Mouse (Mus musculus) cerebellum, adult 9-11 months (tissue): ENCODE measurements around the gene Dnajb13.
"Not testable (repeated sequence)": the region's sequence is repeated elsewhere in the genome, so short reads cannot be mapped to it uniquely, and the experiment has no call there.

Source experiments
- DNase-seq: peaks from one replicate; pipeline ENCODE4 v3.0.0; 2022

The Dnajb13 gene

GRCm38 (mm10) chr7:100482046-100482445 lies 32.7 kb downstream of the Dnajb13 start:
- DNase-seq = not testable (repeated sequence)

DNA sequence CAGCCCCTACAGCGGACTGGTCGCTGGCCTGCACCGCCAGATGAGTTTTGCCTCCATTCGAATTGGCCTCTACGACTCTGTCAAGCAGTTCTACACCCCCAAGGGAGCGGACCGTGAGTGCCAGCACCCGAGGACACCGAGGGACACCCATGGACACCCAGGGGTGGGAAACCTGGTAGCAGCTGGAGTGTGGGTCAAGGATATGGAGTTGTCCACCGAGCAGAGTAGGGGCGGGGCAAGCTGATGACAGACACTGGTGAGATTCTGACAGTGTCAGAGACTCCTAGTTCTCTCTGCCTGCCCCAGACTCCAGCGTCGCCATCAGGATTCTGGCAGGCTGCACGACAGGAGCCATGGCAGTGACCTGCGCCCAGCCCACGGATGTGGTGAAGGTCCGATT lies 34.6 kb downstream of the Dnajb13 start:
- DNase-seq = no peak

DNA sequence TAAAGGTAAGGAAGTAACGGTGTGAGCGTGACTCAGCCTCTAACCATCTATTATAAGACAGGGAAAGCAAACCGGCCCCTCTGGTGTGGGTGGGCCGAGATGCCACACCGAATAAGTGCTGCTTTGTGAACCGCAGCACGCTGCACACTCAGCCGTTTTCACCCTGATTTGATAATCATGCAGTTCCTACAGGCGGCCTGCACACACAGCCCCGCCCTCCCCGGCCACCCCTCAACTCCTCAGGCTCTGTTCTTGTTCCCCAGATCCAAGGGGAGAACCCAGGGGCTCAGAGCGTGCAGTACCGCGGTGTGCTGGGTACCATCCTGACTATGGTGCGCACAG lies 35.0 kb downstream of the Dnajb13 start:
- DNase-seq = no peak

DNA sequence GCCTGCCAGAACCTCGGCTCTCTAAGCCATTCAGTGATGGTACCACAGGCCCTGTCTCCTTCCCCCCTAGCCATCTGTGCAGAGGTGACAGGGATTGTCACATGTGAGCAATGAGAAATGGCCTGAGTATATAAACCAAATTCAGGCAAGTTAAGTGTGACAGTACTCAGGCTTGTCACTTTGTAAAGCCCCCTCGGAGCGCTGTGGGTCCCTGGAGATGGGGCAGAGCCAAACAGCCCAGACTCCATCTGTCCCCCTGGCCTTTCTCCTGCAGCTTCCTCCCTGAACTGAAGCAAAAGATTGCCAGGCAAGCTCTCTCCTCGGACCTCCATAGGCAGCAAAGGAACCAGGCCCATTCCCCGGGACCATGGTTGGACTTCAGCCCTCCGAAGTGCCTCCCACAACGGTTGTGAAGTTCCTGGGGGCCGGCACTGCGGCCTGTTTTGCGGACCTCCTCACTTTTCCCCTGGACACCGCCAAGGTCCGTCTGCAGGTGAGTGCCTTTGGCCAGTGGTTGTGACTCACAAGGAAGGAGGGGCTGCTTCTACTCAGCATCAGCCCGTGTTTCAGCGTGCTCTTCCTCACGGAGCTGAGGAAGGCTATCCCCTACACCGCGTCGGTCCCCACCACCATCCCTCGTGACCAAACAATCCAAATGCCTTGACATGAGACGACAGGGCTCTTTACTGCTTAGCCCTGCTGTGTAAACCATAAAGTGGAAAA lies 35.5 kb downstream of the Dnajb13 start:
- DNase-seq = no peak

DNA sequence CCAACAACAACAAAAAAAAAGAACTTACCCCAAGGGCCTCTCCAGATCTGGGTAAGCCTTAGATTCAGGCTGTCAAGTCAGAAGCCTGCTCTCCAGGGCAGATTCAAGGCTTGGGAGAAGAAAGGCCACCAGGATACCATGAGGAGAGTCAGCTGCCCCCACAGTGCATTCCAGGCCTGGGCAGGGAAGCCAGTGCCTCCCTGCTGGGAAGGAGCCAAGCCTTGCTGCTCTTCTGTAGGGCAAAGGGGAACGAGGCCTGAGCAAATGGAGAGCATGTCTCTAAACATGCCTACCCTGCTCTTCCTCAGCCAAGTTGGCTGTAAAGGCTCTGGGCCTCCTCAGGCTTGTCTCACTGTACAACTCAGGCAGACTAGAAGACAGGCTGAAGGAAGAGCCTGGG lies 40.1 kb downstream of the Dnajb13 start:
- no peak for DNase-seq

- DNase-seq = no peak
Observed at GRCm38 (mm10) chr7:100473846-100474454, 40.8 kb downstream of the Dnajb13 start.

DNA sequence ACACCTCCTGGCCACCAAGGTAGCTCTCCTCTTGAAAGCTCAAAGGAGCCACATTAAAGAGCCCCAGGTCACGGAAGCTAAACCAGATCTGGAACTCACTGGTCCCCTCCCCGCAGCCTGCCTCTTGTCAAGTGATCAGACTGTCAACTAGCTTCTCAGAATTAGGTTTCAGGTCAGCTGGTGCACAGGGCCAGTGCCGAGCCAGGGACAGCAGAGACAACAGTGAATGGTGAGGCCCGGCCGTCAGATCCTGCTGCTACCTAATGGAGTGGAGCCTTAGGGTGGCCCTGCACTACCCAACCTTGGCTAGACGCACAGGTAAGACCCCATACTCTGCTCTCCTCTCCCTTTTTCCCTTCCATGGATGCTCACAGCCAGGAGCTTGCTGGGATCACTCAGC lies 42.0 kb downstream of the Dnajb13 start, which contains the start of gene Ucp3:
TSS of gene Ucp3 (plus strand) at position 214 of the 400 bp plus-strand sequence.
- DNase-seq = no peak

- DNase-seq = no peak
Observed at GRCm38 (mm10) chr7:100471407-100471797, 43.4 kb downstream of the Dnajb13 start.

DNA sequence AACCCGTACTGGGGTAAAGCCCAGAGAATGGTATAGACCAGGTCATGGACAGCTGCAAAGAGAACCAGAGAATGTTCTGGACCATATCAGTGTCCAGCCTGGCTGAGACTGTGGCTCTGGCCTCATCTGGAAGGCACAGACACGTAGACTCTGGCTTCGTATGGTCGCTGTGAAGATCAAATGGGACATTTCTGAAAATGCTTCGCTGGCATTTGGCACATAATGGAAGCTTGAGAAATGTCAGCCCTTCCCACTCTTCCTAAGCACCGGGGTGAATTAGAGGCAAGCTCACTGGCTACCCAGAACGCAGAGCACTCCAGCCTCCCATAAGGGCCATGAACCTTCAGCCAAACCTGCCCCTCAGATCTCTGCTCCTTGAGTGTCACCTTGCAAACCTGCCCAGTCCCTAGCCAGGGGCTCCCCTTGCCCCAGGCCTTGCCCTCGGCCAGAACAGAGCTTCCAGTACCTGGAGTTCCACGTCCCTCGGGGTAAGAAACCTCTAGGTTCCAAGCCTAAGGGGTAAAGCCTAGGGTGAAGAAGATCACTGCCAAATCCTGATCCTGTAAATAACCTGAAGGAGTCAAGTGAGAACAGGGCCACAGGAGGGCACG lies 43.9 kb downstream of the Dnajb13 start:
- DNase-seq = no peak

- no peak for DNase-seq
Observed at GRCm38 (mm10) chr7:100469502-100469901, 45.3 kb downstream of the Dnajb13 start.

DNA sequence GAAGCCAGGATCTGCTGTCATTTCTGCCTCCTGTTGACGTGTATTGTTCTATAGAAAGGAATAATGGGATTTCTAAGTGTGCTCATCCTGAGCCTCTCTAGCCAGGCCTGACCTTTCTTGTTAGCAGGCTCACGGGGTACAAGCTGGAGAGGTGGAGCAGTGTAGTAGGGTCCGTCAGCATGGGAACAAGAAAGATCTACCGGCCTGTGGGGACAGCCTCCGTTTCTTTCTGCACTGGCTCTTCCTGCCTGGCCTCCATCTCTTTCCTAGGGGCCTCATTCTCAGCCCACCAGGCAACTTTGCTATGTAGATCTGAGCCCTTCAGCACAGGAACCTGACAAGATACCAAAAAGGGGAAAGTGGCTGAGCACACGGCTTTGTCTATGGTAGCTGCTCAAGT lies 46.0 kb downstream of the Dnajb13 start:
- DNase-seq = no peak

GRCm38 (mm10) chr7:100466781-100467510 lies 47.8 kb downstream of the Dnajb13 start:
- DNase-seq = no peak

DNA sequence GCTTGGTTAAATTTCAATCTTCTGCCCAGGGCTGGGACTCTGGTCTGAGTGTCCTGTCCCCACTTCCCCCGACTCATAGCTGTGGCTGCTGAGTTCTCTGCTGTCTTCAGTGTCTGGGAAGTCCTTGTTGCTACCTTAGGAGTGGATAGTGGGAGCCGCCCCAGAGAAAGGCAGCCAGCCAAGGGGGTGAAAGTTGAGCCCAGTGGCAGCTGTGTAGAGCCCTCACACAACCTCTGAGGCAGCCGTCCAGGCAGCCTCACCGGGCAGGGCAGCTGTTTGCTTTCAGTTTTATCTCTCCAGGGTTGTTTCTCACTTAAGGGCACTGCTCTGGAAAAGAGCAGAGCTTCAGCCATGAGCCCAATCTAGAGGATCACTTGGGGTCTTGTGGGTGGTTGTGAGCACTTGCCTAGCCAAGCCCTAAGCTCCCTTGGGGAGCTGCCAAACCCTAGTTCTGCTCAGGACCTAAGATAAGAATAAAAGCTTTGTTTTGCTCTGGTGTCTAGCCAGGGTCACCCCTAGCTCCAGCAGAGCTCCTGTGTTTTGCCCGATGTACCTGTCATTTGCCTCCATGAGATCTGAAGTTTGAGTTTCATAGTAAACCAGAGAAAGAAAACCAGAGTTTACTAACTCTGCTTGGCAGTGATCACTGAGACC lies 49.0 kb downstream of the Dnajb13 start:
- no peak for DNase-seq

DNA sequence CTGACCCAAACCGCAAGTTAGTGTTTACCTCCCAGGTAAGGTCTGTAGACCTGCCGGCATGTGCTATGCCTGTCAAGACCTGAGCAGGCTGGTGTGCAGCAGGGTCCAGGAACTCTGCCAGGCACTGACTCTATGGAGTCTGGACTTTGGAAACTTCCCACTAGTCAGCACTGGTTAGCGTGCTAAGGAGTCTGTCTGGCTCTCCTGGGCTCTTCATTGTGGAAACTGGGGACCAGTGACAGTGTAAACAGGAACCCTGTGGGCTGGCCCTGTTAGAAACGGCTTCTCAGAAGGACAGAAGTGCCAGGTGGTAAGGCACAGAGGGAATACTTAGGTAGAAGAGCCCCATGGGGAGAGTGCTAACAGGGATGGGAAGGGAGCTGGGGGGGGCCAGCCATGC lies 49.5 kb downstream of the Dnajb13 start:
- DNase-seq = no peak

- no peak for DNase-seq
Observed at GRCm38 (mm10) chr7:100464248-100464647, 50.5 kb downstream of the Dnajb13 start.

GRCm38 (mm10) chr7:100463757-100464156 lies 51.0 kb downstream of the Dnajb13 start:
- DNase-seq = no peak

DNA sequence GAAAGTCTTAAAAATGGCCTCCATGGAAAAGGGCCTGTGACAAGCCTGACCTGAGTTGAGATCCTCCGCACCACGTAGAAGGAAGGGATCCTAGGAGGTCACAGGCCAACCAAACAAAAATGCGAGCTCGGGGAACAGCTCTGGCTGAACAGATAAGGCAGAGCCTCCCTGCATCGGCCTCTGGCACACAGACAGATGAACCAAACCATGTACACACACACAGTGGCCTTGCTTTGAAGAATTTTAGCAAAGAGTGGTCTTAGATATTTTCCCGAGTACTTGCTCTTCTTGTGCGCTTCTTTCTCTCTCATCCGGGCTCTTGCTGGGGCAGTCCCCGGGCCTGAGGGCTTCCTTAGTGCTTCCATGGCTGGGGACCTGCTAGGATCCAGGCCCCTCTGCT lies 51.6 kb downstream of the Dnajb13 start:
- DNase-seq = no peak

DNA sequence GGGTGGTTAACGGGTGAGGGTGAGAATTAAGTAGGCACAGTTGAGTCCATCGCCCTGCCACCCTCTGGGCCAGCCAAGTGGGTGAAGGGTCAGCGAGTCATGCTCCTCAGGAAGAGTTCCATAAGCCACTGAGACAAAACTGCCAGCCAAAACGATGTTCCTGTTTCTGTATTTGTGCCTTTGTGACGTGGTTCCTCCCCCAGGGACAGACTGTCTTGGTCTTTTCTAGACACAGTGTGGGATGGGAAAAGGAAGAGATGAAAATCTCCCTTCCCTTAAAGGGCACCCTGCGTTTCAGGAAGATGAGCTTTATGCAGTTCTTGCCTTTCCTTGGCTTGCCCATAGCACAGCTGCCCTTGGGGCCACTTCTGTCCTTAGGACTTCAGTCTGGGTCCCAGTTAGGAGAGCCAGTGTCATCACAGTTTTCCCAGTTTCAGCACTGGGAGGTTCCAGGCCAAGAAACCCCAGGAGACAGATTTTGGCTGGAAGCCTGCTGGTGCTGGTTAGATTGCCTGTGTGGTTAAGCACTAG lies 53.1 kb downstream of the Dnajb13 start:
- no peak for DNase-seq

- no peak for DNase-seq
Observed at GRCm38 (mm10) chr7:100459862-100460261, 54.9 kb downstream of the Dnajb13 start.

DNA sequence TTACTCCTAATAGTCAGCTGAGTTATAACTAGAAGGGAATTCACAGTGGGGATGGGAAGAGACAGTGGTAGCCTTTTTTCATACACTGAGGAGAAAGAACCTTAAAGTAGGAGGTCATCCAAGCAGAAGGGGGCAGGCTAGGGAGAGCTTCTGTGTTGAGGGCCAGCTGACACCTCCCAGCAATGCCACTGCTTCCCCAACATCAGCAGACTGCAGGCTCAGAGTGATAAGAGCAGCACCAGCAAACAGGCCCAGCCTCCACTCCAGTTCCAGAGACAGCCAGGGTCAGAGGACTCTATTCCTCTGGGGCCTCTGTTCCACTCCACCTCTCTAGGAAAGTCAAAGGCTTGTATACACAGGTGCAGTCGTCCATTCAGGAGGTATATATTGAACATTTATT lies 56.6 kb downstream of the Dnajb13 start:
- no peak for DNase-seq
